In genomic region chr16:57340613-57340898, GRCm38 (mm10) we compare ENCODE assay signal across 24 mouse cellular contexts. TPM values are rescaled to one million over a fixed set of nuclear protein-coding genes. Genes with fewer than 3 reads are reported as not detected.
A peak's percentile ranks its signal among the peaks of the same experiment; 100 is the strongest.
DNase-seq lines count a peak whose midpoint lies in the region; ATAC-seq lines count a peak whose summit lies in the region.
"Had no signal": no experiment of that assay in that cellular context is flagged by ENCODE, and none has a peak within 500 bp of the region (broad histone marks: within the 10 kb centered on the region; RNA-seq: fewer than 3 reads in every experiment).

No protein-coding gene starts in this region.

- no peak overlapping the region for H3K4me2 ChIP-seq in limb, embryonic 12.5 days
- no peak overlapping the region for H3K4me2 ChIP-seq in embryonic facial prominence, embryonic 15.5 days (replicated peaks)
- H3K4me2 ChIP-seq in midbrain, embryonic 13.5 days (replicated peaks), result no peak overlapping the region
- H3K4me2 ChIP-seq: heart, embryonic 12.5 days; midbrain, embryonic 15.5 days; neural tube, embryonic 15.5 days had no signal

- no peak overlapping the region for H3K4me3 ChIP-seq in limb, embryonic 12.5 days (replicated peaks)
- no peak overlapping the region for H3K4me3 ChIP-seq in limb, embryonic 10.5 days
- no peak overlapping the region for H3K4me3 ChIP-seq in embryonic facial prominence, embryonic 15.5 days (replicated peaks)
- H3K4me3 ChIP-seq in midbrain, embryonic 13.5 days (replicated peaks), result no peak overlapping the region
- H3K4me3 ChIP-seq: heart, embryonic 12.5 days; hindbrain, embryonic 10.5 days; midbrain, embryonic 15.5 days; neural tube, embryonic 15.5 days had no signal

- H3K27me3 ChIP-seq in limb, embryonic 12.5 days, result no peaks in the 10 kb centered on the region
- H3K27me3 ChIP-seq in limb, embryonic 10.5 days (ENCODE audit: low read depth, poor library complexity, severe bottlenecking), result no peaks in the 10 kb centered on the region
- H3K27me3 ChIP-seq in embryonic facial prominence, embryonic 15.5 days, result no peaks in the 10 kb centered on the region
- no peaks in the 10 kb centered on the region for H3K27me3 ChIP-seq in midbrain, embryonic 13.5 days
- H3K27me3 ChIP-seq: heart, embryonic 12.5 days; midbrain, embryonic 15.5 days; neural tube, embryonic 15.5 days had no signal

- no peaks in the 10 kb centered on the region for H3K9me3 ChIP-seq in limb, embryonic 12.5 days
- no peaks in the 10 kb centered on the region for H3K9me3 ChIP-seq in limb, embryonic 10.5 days (replicated peaks)
- no peaks in the 10 kb centered on the region for H3K9me3 ChIP-seq in embryonic facial prominence, embryonic 15.5 days (replicated peaks)
- no peaks in the 10 kb centered on the region for H3K9me3 ChIP-seq in midbrain, embryonic 13.5 days
- H3K9me3 ChIP-seq: heart, embryonic 12.5 days; hindbrain, embryonic 10.5 days; midbrain, embryonic 15.5 days; neural tube, embryonic 15.5 days had no signal

- peak overlapping the region; percentile 43 for H3K27ac ChIP-seq in limb, embryonic 12.5 days
- H3K27ac ChIP-seq in limb, embryonic 10.5 days, result no peak overlapping the region
- peak overlapping the region; percentile 55 for H3K27ac ChIP-seq in embryonic facial prominence, embryonic 15.5 days (replicated peaks)
- H3K27ac ChIP-seq in midbrain, embryonic 13.5 days, result no peak overlapping the region
- H3K27ac ChIP-seq: hindbrain, embryonic 10.5 days; liver, embryonic 14.5 days; midbrain, embryonic 15.5 days; neural tube, embryonic 15.5 days had no signal

- peaks cover 51% of the 10 kb centered on the region for H3K4me1 ChIP-seq in limb, embryonic 12.5 days (replicated peaks)
- H3K4me1 ChIP-seq in limb, embryonic 10.5 days, result peaks cover 30% of the 10 kb centered on the region
- peaks cover 22% of the 10 kb centered on the region for H3K4me1 ChIP-seq in embryonic facial prominence, embryonic 15.5 days
- H3K4me1 ChIP-seq in midbrain, embryonic 13.5 days (replicated peaks), result no peaks in the 10 kb centered on the region
- H3K4me1 ChIP-seq: midbrain, embryonic 15.5 days; neural tube, embryonic 15.5 days had no signal

- no peak overlapping the region for H3K9ac ChIP-seq in limb, embryonic 12.5 days (replicated peaks)
- H3K9ac ChIP-seq in embryonic facial prominence, embryonic 15.5 days, result no peak overlapping the region
- no peak overlapping the region for H3K9ac ChIP-seq in midbrain, embryonic 13.5 days (replicated peaks)
- H3K9ac ChIP-seq: forebrain, postnatal 0 days; heart, embryonic 12.5 days; liver, embryonic 14.5 days; midbrain, embryonic 15.5 days; neural tube, embryonic 15.5 days had no signal

- 58% methylated on average over 5 of the region's 5 CpGs for WGBS in limb, embryonic 12.5 days
- 76% methylated on average over 5 of the region's 5 CpGs for WGBS in limb, embryonic 10.5 days
- 31% methylated on average over 5 of the region's 5 CpGs for WGBS in embryonic facial prominence, embryonic 15.5 days
- 62% methylated on average over 5 of the region's 5 CpGs for WGBS in midbrain, embryonic 13.5 days

- no peak for ATAC-seq in limb, embryonic 12.5 days (ENCODE audit: insufficient number of reproducible peaks, insufficient read depth, low FRiP score, low TSS enrichment, low read depth)
- ATAC-seq in embryonic facial prominence, embryonic 15.5 days (ENCODE audit: insufficient number of reproducible peaks, low FRiP score, low TSS enrichment, low read depth), result no peak
- ATAC-seq in midbrain, embryonic 13.5 days, result no peak
- ATAC-seq: forebrain, postnatal 0 days; midbrain, embryonic 15.5 days had no signal

- H3K36me3 ChIP-seq in limb, embryonic 12.5 days, result no peaks in the 10 kb centered on the region
- no peaks in the 10 kb centered on the region for H3K36me3 ChIP-seq in limb, embryonic 10.5 days
- no peaks in the 10 kb centered on the region for H3K36me3 ChIP-seq in embryonic facial prominence, embryonic 15.5 days
- H3K36me3 ChIP-seq in midbrain, embryonic 13.5 days, result no peaks in the 10 kb centered on the region
- H3K36me3 ChIP-seq: heart, embryonic 12.5 days; hindbrain, embryonic 10.5 days; midbrain, embryonic 15.5 days; neural tube, embryonic 15.5 days had no signal

- no peak for DNase-seq in limb, embryonic 10.5 days (ENCODE audit: low spot score)
- DNase-seq in 3T3-L1 (ENCODE audit: low read depth, low spot score) (peak; percentile 44), MN1 (ENCODE audit: low spot score) (no peak)
- DNase-seq in Muller cell, postnatal 12 days (ENCODE audit: inconsistent ontology term), result peak; percentile 63
- DNase-seq in testis, postnatal 14 days (ENCODE audit: low spot score), result no peak
- DNase-seq: adrenal gland, adult 2 months; cerebellum, adult 18-20 months; cerebellum, postnatal 25 days; forebrain, postnatal 0 days; gastrocnemius, postnatal 14 days; heart, adult 11 months; heart, postnatal 10 days; kidney, adult 18-20 months; lung, postnatal 4 days; right cerebral cortex, postnatal 14 days had no signal

RNA-seq across cellular contexts. Expression of gene Filip1l, which starts 12.3 kb away (rescaled TPM):
- polyA plus RNA-seq in limb, embryonic 12.5 days (2016; fragmentation: Nextera tagmentation; extraction: Ambion mirVana), result 25.5 and 30.4 TPM in 2 replicates
- polyA plus RNA-seq in limb, embryonic 10.5 days (2016; fragmentation: Nextera tagmentation; extraction: Ambion mirVana), result 10.7 and 14.4 TPM in 2 replicates
- 25.9 and 29.4 TPM in 2 replicates for polyA plus RNA-seq in embryonic facial prominence, embryonic 15.5 days (2015; fragmentation: Nextera tagmentation; extraction: Ambion mirVana)
- polyA plus RNA-seq in midbrain, embryonic 13.5 days (2015; fragmentation: Nextera tagmentation; extraction: Ambion mirVana), result 1.8 and 2.9 TPM in 2 replicates

RNA-seq across cellular contexts. Expression of gene Tmem30c, which starts 47.9 kb away (rescaled TPM):
- 0.06 and 0.08 TPM in 2 replicates for polyA plus RNA-seq in limb, embryonic 12.5 days (2016; fragmentation: Nextera tagmentation; extraction: Ambion mirVana)
- polyA plus RNA-seq in limb, embryonic 10.5 days (2016; fragmentation: Nextera tagmentation; extraction: Ambion mirVana), result 0.10 and 0.19 TPM in 2 replicates
- polyA plus RNA-seq in embryonic facial prominence, embryonic 15.5 days (2015; fragmentation: Nextera tagmentation; extraction: Ambion mirVana), result 0.05 TPM in 1 of 2 replicates, not detected in the other
- 0.24 and 0.45 TPM in 2 replicates for polyA plus RNA-seq in midbrain, embryonic 13.5 days (2015; fragmentation: Nextera tagmentation; extraction: Ambion mirVana)
- polyA plus RNA-seq: adrenal gland, adult 2 months; heart, embryonic 12.5 days; kidney, embryonic 16.5 days; liver, embryonic 14.5 days had no signal

Comparison
In these comparisons a context has a peak if more than half of its experiments do, and no peak if none do; other contexts are left out.
1. H3K27ac ChIP-seq: peak in limb, embryonic 12.5 days (single experiment) and embryonic facial prominence, embryonic 15.5 days (single experiment); none in limb, embryonic 10.5 days (single experiment) and midbrain, embryonic 13.5 days (single experiment).
2. DNase-seq: peak in 3T3-L1 (single experiment) and Muller cell, postnatal 12 days (single experiment); none in limb, embryonic 10.5 days (single experiment), MN1 (single experiment) and testis, postnatal 14 days (single experiment).